Mouse (Mus musculus) telencephalon, adult 2 months (tissue): ENCODE data around the gene Ctdnep1.
A peak's percentile ranks its signal among the peaks of the same experiment; 100 is the strongest.
"Not testable (repeated sequence)": the region's sequence is repeated elsewhere in the genome, so short reads cannot be mapped to it uniquely, and the experiment has no call there.

ENCODE experiments used
- DNase-seq: peaks from one replicate; pipeline ENCODE4 v3.0.0-alpha.2; 2011; ENCODE audit warnings: low read depth, low spot score

The Ctdnep1 gene

DNA sequence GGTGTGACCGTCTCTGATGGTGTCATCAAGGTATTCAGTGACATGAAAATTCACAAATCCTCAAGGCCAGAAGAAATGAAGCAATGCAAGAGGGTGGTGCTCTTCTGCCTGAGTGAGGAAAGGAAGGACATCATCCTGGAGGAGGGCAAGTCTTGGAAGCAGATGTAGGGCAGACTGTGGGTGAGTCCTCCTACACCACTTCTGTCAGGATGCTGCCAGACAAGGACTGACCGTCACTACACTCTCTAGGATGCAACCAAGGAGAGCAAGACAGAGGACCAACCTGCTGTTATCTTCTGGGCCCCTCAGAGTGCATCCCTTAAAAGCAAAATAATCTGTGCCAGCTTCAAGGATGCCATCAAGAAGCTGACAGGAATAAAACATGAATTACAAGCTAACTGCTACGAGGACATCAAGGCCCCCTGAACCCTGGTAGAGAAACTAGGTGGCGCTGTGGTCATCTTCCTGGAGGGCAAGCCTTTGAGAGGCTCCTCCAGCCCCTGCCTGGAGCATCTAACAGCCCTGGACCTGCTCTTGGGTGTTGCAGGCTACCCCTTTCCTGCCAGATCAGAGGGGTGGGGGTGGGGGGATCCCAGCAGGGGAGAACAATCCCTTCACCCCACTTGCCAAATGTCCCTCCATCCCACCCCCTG is 30.0 kb upstream of the Ctdnep1 start:
- DNase-seq, result peak; percentile 18

- no peak for DNase-seq
These were observed 28.7 kb upstream of the Ctdnep1 start for GRCm38 (mm10) chr11:69952274-69952673.

- DNase-seq, result no peak
These were observed 27.6 kb upstream of the Ctdnep1 start for GRCm38 (mm10) chr11:69953267-69953915.

DNA sequence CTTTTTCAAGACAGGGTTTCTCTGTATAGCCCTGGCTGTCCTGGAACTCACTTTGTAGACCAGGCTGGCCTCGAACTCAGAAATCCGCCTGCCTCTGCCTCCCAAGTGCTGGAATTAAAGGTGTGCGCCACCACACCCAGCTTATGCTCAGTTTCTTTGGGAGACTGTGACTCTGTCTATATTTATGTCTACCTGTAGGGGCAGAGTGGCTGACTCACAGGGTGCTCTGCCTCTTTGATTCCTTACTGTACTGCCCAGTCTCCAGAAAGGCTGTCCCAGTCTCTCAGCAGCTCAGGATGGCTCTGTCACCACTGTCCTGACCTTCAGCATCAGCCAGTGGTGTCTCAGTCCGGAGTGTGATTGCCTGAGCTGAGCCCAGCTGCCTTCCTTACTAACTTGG is 25.3 kb upstream of the Ctdnep1 start:
- DNase-seq, result not testable (repeated sequence)

DNA sequence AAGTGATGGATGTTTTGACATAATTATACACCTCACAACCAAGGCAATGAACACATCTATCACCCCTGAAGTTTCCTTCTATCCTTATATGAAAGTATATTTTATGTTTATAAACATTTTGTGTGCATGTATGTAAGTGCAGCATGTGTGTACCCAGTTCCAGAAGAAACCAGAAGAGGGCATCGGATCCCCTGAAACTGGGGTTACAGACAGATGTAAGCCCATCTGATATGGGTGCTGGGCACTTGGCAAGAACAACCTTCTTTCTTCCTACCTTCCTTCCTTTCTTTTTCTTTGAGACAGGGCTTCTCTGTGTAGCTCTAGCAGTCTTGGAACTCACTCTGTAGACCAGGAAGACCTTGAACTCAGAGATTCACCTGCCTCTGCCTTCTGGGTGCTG is 24.7 kb upstream of the Ctdnep1 start:
- no peak for DNase-seq

- DNase-seq, result no peak
These were observed 20.3 kb upstream of the Ctdnep1 start for GRCm38 (mm10) chr11:69960616-69961015.

DNA sequence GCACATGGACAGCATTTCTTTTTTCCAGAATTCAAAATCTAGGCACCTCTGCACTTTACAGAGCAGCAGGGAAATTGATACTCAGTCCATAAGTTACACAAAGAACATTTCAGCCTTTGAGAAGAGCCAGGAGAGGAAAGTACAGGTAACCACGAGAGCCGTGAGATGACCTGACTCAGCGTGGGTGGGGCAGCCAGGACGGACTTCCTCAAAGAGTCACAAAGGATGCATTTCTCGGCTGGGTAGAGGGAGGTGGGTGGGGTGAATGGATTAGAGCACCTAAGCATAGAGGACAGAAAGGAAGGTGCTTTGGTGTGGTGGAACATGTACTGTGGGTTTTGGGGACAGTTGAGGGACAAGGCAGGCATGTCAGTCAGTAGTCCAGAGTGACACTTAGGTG is 19.1 kb upstream of the Ctdnep1 start:
- DNase-seq, result no peak

DNA sequence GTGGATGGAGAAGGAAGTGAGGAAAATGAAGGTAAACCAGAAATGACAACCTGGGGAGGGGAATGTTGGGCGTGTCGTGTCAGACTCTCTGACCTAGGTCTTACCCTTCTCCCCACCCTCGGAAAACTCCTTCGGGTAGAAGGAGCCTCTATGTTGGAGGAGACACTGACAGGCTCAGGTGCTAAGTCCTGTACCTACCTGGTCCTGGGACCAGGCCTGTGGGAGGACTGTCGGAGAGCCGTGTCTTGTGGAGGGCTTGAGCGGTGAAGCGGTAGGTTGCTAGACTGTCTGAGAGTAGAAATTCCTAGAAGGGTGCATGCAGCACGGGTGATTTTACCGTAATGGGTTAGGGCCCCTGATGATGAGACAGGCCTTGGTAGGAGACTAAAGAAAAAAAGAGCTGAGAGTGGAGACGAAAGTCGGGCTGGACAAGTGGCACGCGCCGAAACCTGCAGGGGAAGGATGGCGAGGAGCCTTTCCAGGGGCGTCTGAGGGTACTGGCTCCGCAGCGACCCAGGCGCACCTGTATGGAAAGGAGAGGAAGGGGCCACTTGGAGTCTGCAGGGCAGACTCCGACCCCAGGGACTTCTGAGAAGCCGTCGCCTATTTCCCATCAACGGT is 16.2 kb upstream of the Ctdnep1 start, which contains the start of gene Cldn7:
Gene Cldn7 (plus strand): TSS at position 130 of the 621 bp plus-strand sequence.
- DNase-seq, result no peak

- DNase-seq, result no peak
These were observed 15.5 kb upstream of the Ctdnep1 start for GRCm38 (mm10) chr11:69965271-69966005.

DNA sequence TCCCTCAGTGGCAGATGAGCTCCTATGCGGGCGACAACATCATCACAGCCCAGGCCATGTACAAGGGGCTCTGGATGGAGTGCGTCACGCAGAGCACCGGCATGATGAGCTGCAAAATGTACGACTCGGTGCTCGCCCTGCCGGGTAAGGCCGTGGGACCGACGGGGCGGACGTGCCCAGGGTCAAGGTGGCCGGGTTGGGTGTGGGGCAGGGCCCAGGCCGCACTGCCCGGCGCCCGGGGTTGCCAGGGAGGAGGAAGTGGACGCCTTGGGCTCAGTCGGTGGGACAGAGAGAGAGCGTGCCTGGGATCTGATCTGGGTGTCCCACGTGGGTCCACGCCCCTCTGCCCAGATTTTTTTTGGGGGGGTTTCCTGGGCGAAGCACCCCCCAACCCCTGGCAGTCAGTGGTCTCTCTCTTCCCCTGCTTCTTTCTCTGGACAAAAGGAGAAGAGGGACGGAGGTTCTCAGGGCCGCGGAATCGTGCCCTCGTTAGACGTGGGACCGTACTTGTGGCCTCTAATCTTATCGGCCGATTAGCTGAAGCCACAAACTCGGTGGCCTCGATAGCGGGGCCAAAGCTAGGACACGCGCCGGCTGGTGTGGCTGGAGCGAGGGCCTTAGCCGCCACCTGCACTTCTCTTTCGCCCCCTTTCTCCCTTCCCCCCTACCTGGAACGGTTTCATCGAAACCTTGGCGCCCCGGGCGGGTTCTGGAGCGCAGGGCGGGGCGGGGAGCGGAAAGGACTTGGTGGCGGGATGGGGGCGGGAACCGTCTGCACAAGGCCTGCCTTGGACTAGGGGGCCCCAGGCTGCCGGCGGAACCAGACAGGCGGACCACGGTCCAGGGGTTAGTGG is 14.7 kb upstream of the Ctdnep1 start:
- no peak for DNase-seq

- DNase-seq, result no peak
These were observed 14.0 kb upstream of the Ctdnep1 start for GRCm38 (mm10) chr11:69966860-69967517.

DNA sequence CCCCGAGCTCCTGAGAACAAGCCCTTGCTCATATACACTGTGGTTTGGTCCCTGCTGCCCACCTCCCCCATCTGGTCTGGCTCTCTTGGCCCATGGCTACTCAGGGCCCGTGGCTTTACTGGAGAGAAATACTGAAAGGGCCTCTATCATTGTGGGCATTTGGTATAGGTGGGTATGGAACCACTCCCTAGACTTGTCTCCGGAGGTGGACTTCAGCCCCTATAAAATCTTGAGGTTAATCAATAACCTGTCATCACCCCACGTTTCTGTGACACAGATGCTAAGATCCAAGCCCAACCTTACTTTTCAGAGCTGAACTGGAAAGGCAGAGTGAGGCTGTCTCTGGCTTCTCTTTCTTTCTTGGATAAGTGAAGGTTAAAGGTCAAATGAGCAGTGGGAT is 12.2 kb upstream of the Ctdnep1 start:
- DNase-seq, result no peak

DNA sequence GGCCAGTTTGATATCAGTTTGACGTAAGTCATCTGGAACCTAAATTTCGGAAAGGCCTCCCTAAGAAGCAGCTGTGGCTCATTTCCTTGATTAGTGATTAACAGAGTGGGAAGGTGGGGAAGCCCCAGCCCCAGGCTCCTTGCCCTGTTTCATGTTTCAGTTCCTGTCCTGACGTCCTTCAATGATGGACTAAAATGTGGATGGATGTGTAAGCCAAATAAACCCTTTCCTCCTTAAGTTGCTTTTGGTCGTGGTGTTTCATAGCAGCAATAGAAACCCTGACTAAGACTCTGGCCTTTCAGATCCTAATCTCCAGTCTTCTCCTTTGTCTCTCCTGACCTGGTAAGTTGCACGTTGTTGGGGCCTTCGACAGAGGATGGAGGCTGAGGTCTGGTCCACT is 10.7 kb upstream of the Ctdnep1 start:
- DNase-seq, result no peak

DNA sequence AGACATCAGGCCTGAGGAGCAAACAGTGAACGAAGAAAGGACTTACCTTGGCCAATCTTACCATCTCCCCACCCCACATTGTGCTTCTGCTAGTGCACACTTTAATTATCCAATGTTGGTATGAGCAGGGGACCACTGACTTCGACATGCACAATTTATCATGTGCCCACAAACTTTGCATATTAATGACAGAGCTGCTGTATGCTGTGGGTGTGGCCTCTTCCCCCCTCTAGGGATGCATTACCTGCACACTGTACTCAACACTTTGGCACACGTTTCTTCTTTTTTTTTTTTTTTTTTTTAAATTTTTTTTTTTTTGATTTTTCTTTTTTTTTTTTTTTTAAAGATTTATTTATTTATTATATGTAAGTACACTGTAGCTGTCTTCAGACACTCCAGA is 10.2 kb upstream of the Ctdnep1 start:
- DNase-seq, result no peak

DNA sequence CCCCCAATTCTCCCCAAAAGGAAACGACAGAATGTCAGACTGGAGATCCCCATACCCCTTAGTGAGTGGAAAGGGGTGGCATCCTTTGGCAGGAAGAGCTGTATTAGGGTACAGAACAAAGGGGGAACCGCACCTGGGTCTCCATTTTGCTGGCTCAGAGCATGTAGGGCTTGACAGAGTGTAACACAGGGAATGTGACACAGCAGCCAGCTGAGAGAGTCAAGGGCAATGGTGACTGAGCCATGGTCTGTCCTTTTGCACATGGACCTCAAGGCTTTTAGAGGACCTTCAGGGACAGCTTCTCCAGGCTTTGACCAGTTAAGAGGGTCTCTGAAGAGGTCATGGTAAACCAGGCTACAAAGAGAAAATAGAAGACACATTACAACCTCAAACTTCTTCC is 6.0 kb upstream of the Ctdnep1 start:
- no peak for DNase-seq

- DNase-seq, result no peak
These were observed 4.7 kb upstream of the Ctdnep1 start for GRCm38 (mm10) chr11:69976271-69976670.

DNA sequence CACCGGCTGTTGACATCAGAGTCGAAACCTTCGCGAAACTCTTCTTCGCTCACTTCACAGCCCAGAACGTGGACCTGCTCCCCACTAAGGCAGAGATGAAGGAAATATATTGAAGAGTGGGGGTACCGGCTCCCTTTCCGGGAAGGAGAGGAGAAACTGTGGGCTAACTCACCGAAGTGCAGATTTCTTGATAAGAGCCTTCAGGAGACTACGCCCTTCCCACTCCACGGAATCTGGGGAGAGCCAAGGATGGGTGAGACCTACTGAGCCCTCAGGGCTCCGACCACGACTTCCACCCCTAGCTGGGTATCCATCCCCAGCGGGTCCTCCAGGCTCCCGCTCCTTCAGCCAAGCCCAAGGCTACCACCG is 1.1 kb upstream of the Ctdnep1 start:
- no peak for DNase-seq

GRCm38 (mm10) chr11:69980196-69981140 is 488 bp upstream of the Ctdnep1 start:
- peak; percentile 99 for DNase-seq

DNA sequence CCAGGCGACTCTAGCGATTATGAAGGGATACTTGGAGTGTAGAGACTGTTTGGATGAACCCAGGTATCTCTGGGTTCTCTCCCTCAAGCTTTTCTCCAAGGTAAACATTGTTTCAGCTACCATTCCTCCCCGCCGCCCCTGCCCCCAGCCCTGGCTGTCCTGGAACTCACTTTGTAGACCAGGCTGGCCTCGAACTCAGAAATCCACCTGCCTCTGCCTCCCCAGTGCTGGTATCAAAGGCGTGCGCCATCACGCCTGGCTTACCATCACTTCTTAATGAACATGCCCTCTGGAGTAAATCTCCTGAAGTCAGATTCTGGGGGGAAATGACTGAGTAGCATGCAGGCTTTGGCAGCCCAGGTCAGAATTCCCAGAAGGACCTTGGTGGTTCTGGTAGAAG is 1.3 kb downstream of the Ctdnep1 start, which contains the start of gene Elp5:
Gene Elp5 (minus strand): TSS at position 293 of the 400 bp plus-strand sequence.
- no peak for DNase-seq

GRCm38 (mm10) chr11:69982877-69983276 is 1.9 kb downstream of the Ctdnep1 start:
- no peak for DNase-seq
